Mouse (Mus musculus) brain, embryonic 14.5 days (tissue): ENCODE results near the gene Pgbd5.

ENCODE experiments used
- CTCF ChIP-seq: fragments of 200-500 bp; IDR thresholded peaks from 2 replicates; pipeline ENCODE4 v1.5.1; 2012; ENCODE audit warnings: inconsistent platforms, mild to moderate bottlenecking, moderate library complexity, borderline replicate concordance; ENCODE audit not compliant: insufficient read depth, insufficient read length; ENCODE audit errors: extremely low read depth
- POLR2A ChIP-seq: fragments of 200-500 bp; IDR thresholded peaks from 2 replicates; pipeline ENCODE4 v1.6.1; 2012; ENCODE audit warnings: mild to moderate bottlenecking, inconsistent platforms, borderline replicate concordance; ENCODE audit not compliant: poor library complexity, insufficient read depth, insufficient read length, severe bottlenecking; ENCODE audit errors: extremely low read depth

DNA sequence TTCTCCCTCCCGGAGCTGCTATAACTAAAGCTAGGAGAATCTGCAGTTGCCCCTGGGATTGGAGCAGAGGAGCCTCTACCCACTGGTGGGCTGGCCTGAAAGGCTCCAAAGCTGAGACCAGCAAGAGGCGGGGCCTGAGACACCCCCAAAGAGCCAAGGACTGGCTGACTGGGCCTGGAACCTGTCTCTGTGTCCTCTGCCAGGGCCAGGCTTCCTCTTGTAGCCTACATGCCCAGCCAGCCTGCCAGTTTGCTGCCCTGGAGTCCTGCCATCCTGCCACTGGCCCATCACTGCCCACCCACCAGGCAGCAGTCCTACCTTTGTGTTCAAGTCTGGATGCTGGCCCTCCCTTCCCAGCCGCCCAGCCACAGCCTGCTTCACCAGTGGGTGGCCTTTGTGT is 109.0 kb downstream of the Pgbd5 start:
- TF ChIP-seq CTCF (no peak), POLR2A (no peak)
